Mouse (Mus musculus) megakaryocyte, embryonic 14.5 days (primary cell): ENCODE results near the gene Gpr142. TPM values are rescaled to one million over a fixed set of nuclear protein-coding genes. Genes with fewer than 3 reads are reported as not detected.

Experiments
- H3K27me3 ChIP-seq: replicated peaks from 2 replicates; pipeline ENCODE3; 2012; ENCODE audit warnings: inconsistent platforms
- H3K36me3 ChIP-seq: replicated peaks from 2 replicates; pipeline ENCODE3; 2012; ENCODE audit warnings: low read length, inconsistent platforms, mixed read lengths
- H3K4me1 ChIP-seq: 2 replicates; pipeline ENCODE4 v1.6.1; 2012; ENCODE audit warnings: inconsistent platforms
- H3K4me3 ChIP-seq: replicated peaks from 2 replicates; pipeline ENCODE3; 2012; ENCODE audit warnings: moderate library complexity, mild to moderate bottlenecking, inconsistent platforms
- H3K9me3 ChIP-seq: 2 replicates; pipeline ENCODE4 v1.6.1; 2012; ENCODE audit warnings: inconsistent platforms
- FLI1 ChIP-seq: IDR thresholded peaks from 2 replicates; pipeline ENCODE4 v1.6.1; 2012; ENCODE audit warnings: low read length, inconsistent platforms, mixed read lengths
- GATA1 ChIP-seq: IDR thresholded peaks from 3 replicates; pipeline ENCODE4 v1.6.1; 2012; ENCODE audit warnings: mixed read lengths, low read length, inconsistent platforms, borderline replicate concordance
- polyA plus RNA-seq: library from polyadenylated mRNA; stranded (reverse); fragments of >175 nt; gene quantifications from 2 replicates; pipeline ENCODE4 v1.2.3, GENCODE M21; 2012; ENCODE audit warnings: low replicate concordance; ENCODE audit not compliant: insufficient read depth

Gene Gpr142
- polyA plus RNA-seq, 1 experiment: not detected

- TF ChIP-seq FLI1 (no peak), GATA1 (no peak)
- H3K4me3 ChIP-seq: no peak overlapping the region
- peaks cover 81% of the 10 kb centered on the region for H3K27me3 ChIP-seq
- no peaks in the 10 kb centered on the region for H3K36me3 ChIP-seq
- H3K9me3 ChIP-seq: peaks cover 7% of the 10 kb centered on the region
- peaks cover 40% of the 10 kb centered on the region for H3K4me1 ChIP-seq
These were observed 1.5 kb upstream of the Gpr142 start for GRCm38 (mm10) chr11:114797176-114797575.

DNA sequence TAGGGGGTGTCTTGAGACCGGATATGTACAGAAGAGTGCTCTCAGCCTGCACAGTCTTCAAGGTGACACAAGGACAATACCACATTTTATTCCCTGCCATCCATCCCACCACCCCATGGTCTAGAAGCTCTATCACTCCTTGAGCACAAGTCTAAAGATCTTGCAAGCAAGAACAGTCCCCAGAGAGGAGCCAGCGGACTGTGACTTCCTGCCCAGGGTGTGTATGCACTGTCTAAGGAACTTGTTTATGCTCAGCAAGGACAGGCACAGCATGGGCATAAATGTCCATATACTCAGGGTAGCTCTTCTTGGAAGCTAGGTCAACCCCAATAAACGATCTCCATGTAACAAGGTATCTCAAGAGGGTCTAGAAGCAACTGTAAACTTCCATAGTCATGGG, 743 bp upstream of the Gpr142 start:
- Histone ChIP-seq H3K27me3 (peaks cover 80% of the 10 kb centered on the region), H3K4me1 (peaks cover 42% of the 10 kb centered on the region), H3K9me3 (peaks cover 12% of the 10 kb centered on the region)

DNA sequence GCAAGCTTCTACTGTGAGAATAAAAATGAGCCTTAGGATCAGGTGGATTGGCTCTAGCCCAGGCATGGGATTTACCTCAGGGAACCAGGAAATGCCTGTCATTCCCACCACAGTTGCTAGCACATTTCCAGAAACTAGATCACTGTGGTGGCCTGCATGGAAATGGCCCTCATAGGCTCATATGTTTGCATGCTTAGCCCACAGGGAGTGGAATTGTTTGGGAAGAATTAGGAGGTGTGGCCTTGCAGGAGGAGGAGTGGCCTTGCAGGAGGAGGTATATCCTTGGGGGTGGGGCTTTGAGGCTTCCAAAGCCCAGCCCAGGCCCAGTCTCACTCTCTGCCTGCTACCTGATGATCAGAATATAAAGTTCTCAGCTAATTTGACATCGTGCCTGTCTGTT, 3.2 kb downstream of the Gpr142 start:
- Histone ChIP-seq H3K4me3 (no peak overlapping the region), H3K4me1 (peaks cover 38% of the 10 kb centered on the region), H3K27me3 (peaks cover 70% of the 10 kb centered on the region), H3K36me3 (no peaks in the 10 kb centered on the region), H3K9me3 (peaks cover 18% of the 10 kb centered on the region)
- no peak for TF ChIP-seq GATA1
- no peak for TF ChIP-seq FLI1

More for the DNA sequence above, 743 bp upstream of the Gpr142 start:
- Histone ChIP-seq H3K4me3 (no peak overlapping the region), H3K36me3 (no peaks in the 10 kb centered on the region)
- TF ChIP-seq GATA1 (no peak), FLI1 (no peak)

- Histone ChIP-seq H3K4me1 (peaks cover 46% of the 10 kb centered on the region), H3K36me3 (no peaks in the 10 kb centered on the region), H3K4me3 (no peak overlapping the region), H3K27me3 (peaks cover 65% of the 10 kb centered on the region), H3K9me3 (peaks cover 18% of the 10 kb centered on the region)
- TF ChIP-seq FLI1 (no peak), GATA1 (no peak)
These were observed 4.0 kb downstream of the Gpr142 start for GRCm38 (mm10) chr11:114802540-114803267.

GRCm38 (mm10) chr11:114803990-114804389, 5.3 kb downstream of the Gpr142 start:
- H3K36me3 ChIP-seq: no peaks in the 10 kb centered on the region
- TF ChIP-seq FLI1 (no peak), GATA1 (no peak)
- H3K4me1 ChIP-seq: peaks cover 56% of the 10 kb centered on the region
- H3K4me3 ChIP-seq: no peak overlapping the region
- H3K27me3 ChIP-seq: peaks cover 54% of the 10 kb centered on the region
- peaks cover 18% of the 10 kb centered on the region for H3K9me3 ChIP-seq

DNA sequence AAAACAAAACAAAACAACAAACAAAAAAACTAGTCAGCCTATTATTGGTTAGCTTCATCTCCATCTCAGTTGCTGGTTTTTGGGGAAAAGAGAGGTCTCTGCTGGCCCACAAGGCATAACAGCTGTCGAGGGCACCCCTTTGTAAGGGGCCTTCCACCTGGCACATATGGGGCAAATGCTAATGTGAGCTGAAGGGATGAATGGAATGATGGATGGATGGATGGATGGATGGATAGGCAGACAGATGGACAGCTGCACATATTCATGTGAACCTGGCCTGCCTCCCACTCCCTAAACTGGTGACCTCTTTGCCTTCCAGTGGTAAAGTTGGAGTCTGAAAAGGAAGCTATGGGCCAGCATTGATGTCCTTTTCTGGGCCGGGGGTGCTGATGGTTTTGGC, 8.3 kb downstream of the Gpr142 start:
- H3K4me1 ChIP-seq: peaks cover 71% of the 10 kb centered on the region
- no peaks in the 10 kb centered on the region for H3K36me3 ChIP-seq
- H3K9me3 ChIP-seq: peaks cover 12% of the 10 kb centered on the region
- no peak for TF ChIP-seq FLI1
- no peak for TF ChIP-seq GATA1
- H3K4me3 ChIP-seq: no peak overlapping the region
- peaks cover 38% of the 10 kb centered on the region for H3K27me3 ChIP-seq

DNA sequence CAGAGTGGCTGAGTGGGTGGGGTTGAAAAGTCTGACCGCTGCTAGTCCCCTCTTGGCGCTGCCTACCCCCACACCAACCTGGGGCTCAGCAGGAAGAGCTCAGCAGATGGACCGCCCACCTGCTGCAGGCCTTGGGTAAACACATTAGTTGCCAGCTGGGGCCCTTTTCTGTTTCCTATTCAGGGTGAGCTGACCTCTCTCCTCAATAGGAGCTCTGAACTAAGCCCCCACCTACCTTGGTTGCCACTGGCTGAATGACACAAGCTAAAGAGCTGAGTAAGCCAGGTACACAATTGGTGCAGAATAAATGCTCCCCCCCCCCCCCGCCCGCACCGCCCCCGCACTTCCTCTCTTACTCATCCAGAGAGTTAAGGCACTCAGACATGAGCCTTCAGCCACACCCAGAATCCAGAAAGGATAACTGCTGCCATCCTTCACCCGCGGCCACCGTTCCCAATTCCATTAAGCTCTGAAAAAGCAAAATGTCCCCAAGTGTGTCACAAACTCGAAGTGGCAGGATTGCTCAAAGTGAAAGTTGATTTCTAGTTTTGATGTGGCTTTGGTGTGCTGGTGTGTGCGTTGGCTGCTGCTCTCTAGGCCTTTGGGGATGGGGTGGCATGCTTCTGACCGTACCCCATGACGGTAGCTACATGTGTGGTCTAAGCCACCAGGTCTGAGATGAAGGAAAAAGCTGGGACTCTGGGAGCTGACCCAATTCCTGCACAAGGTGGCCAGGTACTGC, 9.1 kb downstream of the Gpr142 start:
- H3K27me3 ChIP-seq: peaks cover 32% of the 10 kb centered on the region
- H3K4me3 ChIP-seq: no peak overlapping the region
- H3K9me3 ChIP-seq: peaks cover 5% of the 10 kb centered on the region
- TF ChIP-seq FLI1 (no peak), GATA1 (no peak)
- H3K36me3 ChIP-seq: no peaks in the 10 kb centered on the region
- H3K4me1 ChIP-seq: peaks cover 72% of the 10 kb centered on the region

- no peak overlapping the region for H3K4me3 ChIP-seq
- peaks cover 19% of the 10 kb centered on the region for H3K27me3 ChIP-seq
- H3K9me3 ChIP-seq: peaks cover 5% of the 10 kb centered on the region
- no peaks in the 10 kb centered on the region for H3K36me3 ChIP-seq
- no peak for TF ChIP-seq FLI1
- TF ChIP-seq GATA1: no peak
- peaks cover 64% of the 10 kb centered on the region for H3K4me1 ChIP-seq
These were observed 10.6 kb downstream of the Gpr142 start for GRCm38 (mm10) chr11:114809371-114809770.

DNA sequence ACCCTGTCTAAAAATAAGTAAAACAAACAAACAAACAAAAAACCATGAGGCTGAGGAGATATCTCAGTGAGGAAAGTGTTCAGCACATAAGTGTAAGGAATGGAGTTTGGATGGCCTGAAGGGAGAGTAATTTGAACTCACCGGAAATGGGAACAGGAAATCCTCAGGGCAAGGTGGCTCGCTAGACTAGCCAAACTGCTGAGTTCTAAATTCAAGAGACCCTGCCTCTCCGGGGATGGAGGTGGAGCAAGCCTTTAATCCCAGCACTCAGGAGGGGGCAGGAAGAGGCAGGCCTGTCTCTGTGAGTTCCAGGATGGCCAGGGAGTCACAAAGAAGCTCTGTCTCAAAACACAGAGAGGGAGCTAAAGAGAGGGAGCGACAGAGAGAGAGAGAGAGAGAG, 11.6 kb downstream of the Gpr142 start:
- H3K9me3 ChIP-seq: peaks cover 5% of the 10 kb centered on the region
- no peak overlapping the region for H3K4me3 ChIP-seq
- H3K27me3 ChIP-seq: peaks cover 19% of the 10 kb centered on the region
- H3K4me1 ChIP-seq: peaks cover 73% of the 10 kb centered on the region
- H3K36me3 ChIP-seq: no peaks in the 10 kb centered on the region
- no peak for TF ChIP-seq FLI1
- no peak for TF ChIP-seq GATA1

- no peaks in the 10 kb centered on the region for H3K9me3 ChIP-seq
- H3K4me1 ChIP-seq: peaks cover 74% of the 10 kb centered on the region
- H3K36me3 ChIP-seq: no peaks in the 10 kb centered on the region
- H3K4me3 ChIP-seq: peak overlapping the region; percentile 72
- peaks cover 14% of the 10 kb centered on the region for H3K27me3 ChIP-seq
- no peak for TF ChIP-seq FLI1
- no peak for TF ChIP-seq GATA1
These were observed 14.1 kb downstream of the Gpr142 start for GRCm38 (mm10) chr11:114812731-114813240.
